Mouse (Mus musculus) intestine, postnatal 0 days (tissue): ENCODE data around the gene Slc10a6. TPM values are rescaled to one million over a fixed set of nuclear protein-coding genes. Genes with fewer than 3 reads are reported as not detected.

Experiments
- ATAC-seq: fragments of 200-750 bp; cut with Nextera tagmentation; 2 replicates; pipeline ENCODE4 v1.8.0; 2017; ENCODE audit warnings: mild to moderate bottlenecking, moderate TSS enrichment, moderate library complexity
- H3K27ac ChIP-seq: fragments of 300-500 bp; sonication (generic); 2 replicates; pipeline ENCODE4 v1.5.1; 2014; ENCODE audit warnings: mild to moderate bottlenecking, low read depth, low read length, moderate library complexity
- H3K27me3 ChIP-seq: fragments of 300-500 bp; sonication (generic); replicated peaks from 2 replicates; pipeline ENCODE4 v1.6.1; 2014; ENCODE audit warnings: low read length, mixed read lengths; ENCODE audit not compliant: control insufficient read depth, insufficient read depth
- H3K36me3 ChIP-seq: fragments of 300-500 bp; sonication (generic); 2 replicates; pipeline ENCODE4 v1.6.1; 2014; ENCODE audit warnings: mild to moderate bottlenecking, moderate library complexity; ENCODE audit not compliant: control insufficient read depth, insufficient read depth
- H3K4me1 ChIP-seq: fragments of 300-500 bp; sonication (generic); replicated peaks from 2 replicates; pipeline ENCODE4 v1.6.1; 2014; ENCODE audit warnings: antibody characterized with exemption, low read length, mixed read lengths; ENCODE audit not compliant: control insufficient read depth, insufficient read depth
- H3K4me2 ChIP-seq: fragments of 300-500 bp; sonication (generic); replicated peaks from 2 replicates; pipeline ENCODE4 v1.6.1; 2014; ENCODE audit warnings: low read depth, mild to moderate bottlenecking, moderate library complexity
- H3K4me3 ChIP-seq: fragments of 300-500 bp; sonication (generic); 2 replicates; pipeline ENCODE4 v1.5.1; 2014; ENCODE audit warnings: low read depth, low read length
- H3K9ac ChIP-seq: fragments of 300-500 bp; sonication (generic); 2 replicates; pipeline ENCODE4 v1.6.1; 2014; ENCODE audit warnings: mild to moderate bottlenecking, low read depth, low read length
- H3K9me3 ChIP-seq: fragments of 300-500 bp; sonication (generic); 2 replicates; pipeline ENCODE4 v1.6.1; 2016; ENCODE audit warnings: mixed run types; ENCODE audit not compliant: control insufficient read depth
- CTCF ChIP-seq: sonication (generic); IDR thresholded peaks from 2 replicates; pipeline ENCODE4 v1.5.1; 2016; ENCODE audit warnings: low read depth, mild to moderate bottlenecking, control low read depth, antibody characterized with exemption, moderate library complexity
- WGBS: fragments of 180-500 bp; shearing (Covaris S2); extraction: QIAGEN DNeasy Blood & Tissue Kit; methylation state at CpG from one replicate; pipeline ENCODE4 v1.1.7; 2014; 5-methylcytosine and 5-hydroxymethylcytosine counted together
- polyA plus RNA-seq: library from polyadenylated mRNA; unstranded; fragments of >200 nt; fragmentation: Nextera tagmentation; extraction: Ambion mirVana; gene quantifications from 2 replicates; pipeline ENCODE4 v1.2.1, GENCODE M21; 2015

The Slc10a6 gene
- polyA plus RNA-seq, 1 experiment from 2014 or later: 0.56 TPM

- 81% methylated on average over 10 of the region's 10 CpGs for WGBS
- ATAC-seq: no peak
- Histone ChIP-seq H3K9me3 (no peaks in the 10 kb centered on the region), H3K27me3 (no peaks in the 10 kb centered on the region), H3K4me2 (no peak overlapping the region), H3K4me3 (no peak overlapping the region), H3K27ac (no peak overlapping the region), H3K9ac (no peak overlapping the region), H3K4me1 (no peaks in the 10 kb centered on the region), H3K36me3 (no peaks in the 10 kb centered on the region)
- no peak for TF ChIP-seq CTCF
Measured at GRCm38 (mm10) chr5:103610856-103611472, 18.2 kb downstream of the Slc10a6 start.

- no peak overlapping the region for H3K9ac ChIP-seq
- no peaks in the 10 kb centered on the region for H3K9me3 ChIP-seq
- 59% methylated on average over 5 of the region's 5 CpGs for whole genome bisulfite sequencing
- no peak overlapping the region for H3K4me2 ChIP-seq
- no peak for ATAC-seq
- no peaks in the 10 kb centered on the region for H3K4me1 ChIP-seq
- H3K27me3 ChIP-seq: no peaks in the 10 kb centered on the region
- TF ChIP-seq CTCF: no peak
- H3K27ac ChIP-seq: no peak overlapping the region
- no peaks in the 10 kb centered on the region for H3K36me3 ChIP-seq
- no peak overlapping the region for H3K4me3 ChIP-seq
Measured at GRCm38 (mm10) chr5:103610148-103610547, 19.1 kb downstream of the Slc10a6 start.

GRCm38 (mm10) chr5:103605707-103606106, 23.5 kb downstream of the Slc10a6 start:
- no peak for TF ChIP-seq CTCF
- WGBS: 82% methylated on average over 7 of the region's 7 CpGs
- Histone ChIP-seq H3K27ac (no peak overlapping the region), H3K27me3 (no peaks in the 10 kb centered on the region), H3K4me3 (no peak overlapping the region), H3K36me3 (no peaks in the 10 kb centered on the region), H3K9ac (no peak overlapping the region), H3K9me3 (no peaks in the 10 kb centered on the region), H3K4me2 (no peak overlapping the region), H3K4me1 (no peaks in the 10 kb centered on the region)
- ATAC-seq: no peak

GRCm38 (mm10) chr5:103603115-103603893, 25.9 kb downstream of the Slc10a6 start:
- WGBS: 70% methylated on average over 11 of the region's 11 CpGs
- no peak overlapping the region for H3K4me3 ChIP-seq
- TF ChIP-seq CTCF: no peak
- ATAC-seq: no peak
- H3K27me3 ChIP-seq: no peaks in the 10 kb centered on the region
- no peaks in the 10 kb centered on the region for H3K36me3 ChIP-seq
- H3K4me1 ChIP-seq: no peaks in the 10 kb centered on the region
- H3K4me2 ChIP-seq: no peak overlapping the region
- H3K9me3 ChIP-seq: no peaks in the 10 kb centered on the region
- no peak overlapping the region for H3K9ac ChIP-seq
- H3K27ac ChIP-seq: no peak overlapping the region

GRCm38 (mm10) chr5:103598881-103599280, 30.3 kb downstream of the Slc10a6 start:
- TF ChIP-seq CTCF: no peak
- Histone ChIP-seq H3K27ac (no peak overlapping the region), H3K4me1 (no peaks in the 10 kb centered on the region), H3K27me3 (no peaks in the 10 kb centered on the region), H3K4me2 (no peak overlapping the region), H3K36me3 (no peaks in the 10 kb centered on the region), H3K4me3 (no peak overlapping the region), H3K9me3 (no peaks in the 10 kb centered on the region), H3K9ac (no peak overlapping the region)
- no peak for ATAC-seq
- WGBS: 71% methylated on average over 5 of the region's 5 CpGs

- Histone ChIP-seq H3K4me2 (no peak overlapping the region), H3K9me3 (no peaks in the 10 kb centered on the region), H3K36me3 (no peaks in the 10 kb centered on the region), H3K27me3 (no peaks in the 10 kb centered on the region), H3K9ac (no peak overlapping the region), H3K4me3 (no peak overlapping the region), H3K27ac (no peak overlapping the region), H3K4me1 (no peaks in the 10 kb centered on the region)
- no peak for ATAC-seq
- WGBS: 76% methylated on average over 9 of the region's 9 CpGs
- no peak for TF ChIP-seq CTCF
Measured at GRCm38 (mm10) chr5:103598264-103598663, 30.9 kb downstream of the Slc10a6 start.
